Mouse (Mus musculus) CH12.LX (cell line): ENCODE results near the gene Hba-x. TPM values are rescaled to one million over a fixed set of nuclear protein-coding genes. Genes with fewer than 3 reads are reported as not detected.
A peak's percentile ranks its signal among the peaks of the same experiment; 100 is the strongest.

ENCODE experiments used
- DNase-seq: peaks from one replicate; pipeline ENCODE4 v3.0.0-alpha.2; 2013; ENCODE audit errors: extremely low read depth
- H3K27ac ChIP-seq: 2 replicates; pipeline ENCODE4 v1.5.1; 2012; ENCODE audit warnings: low read depth, mild to moderate bottlenecking, control low read depth, moderate library complexity; ENCODE audit not compliant: insufficient read depth
- H3K27me3 ChIP-seq: replicated peaks from 2 replicates; pipeline ENCODE3; 2012; ENCODE audit warnings: inconsistent platforms
- H3K36me3 ChIP-seq, 2 experiments: replicated peaks in 1 of 2; 2 replicates each; pipeline versions ENCODE3 to v1.6.1; 2012; ENCODE audit warnings: inconsistent platforms in 1 of 2, low read length in 1 of 2, mild to moderate bottlenecking in 1 of 2, mixed read lengths in 1 of 2, moderate library complexity in 1 of 2; ENCODE audit not compliant: control insufficient read depth in 1 of 2, insufficient read depth in 1 of 2
- H3K4me1 ChIP-seq, 2 experiments: 2 replicates each; pipeline ENCODE4 v1.6.1; 2012; ENCODE audit warnings: inconsistent platforms in 1 of 2, moderate library complexity in 1 of 2; ENCODE audit not compliant: insufficient read depth in 2 of 2, control insufficient read depth in 1 of 2
- H3K4me2 ChIP-seq: 2 replicates; pipeline ENCODE4 v1.6.1; 2012; ENCODE audit warnings: low read depth, mild to moderate bottlenecking, control low read depth; ENCODE audit not compliant: poor library complexity, insufficient read depth, severe bottlenecking
- H3K4me3 ChIP-seq, 3 experiments: fragments of 150-350 bp in 1 of 3; sonication (generic) in 1 of 3; replicated peaks in 1 of 3; 2 replicates each; pipeline versions ENCODE3 to v1.5.1; 2011 to 2012; ENCODE audit warnings: low read depth in 2 of 3, low read length in 2 of 3, mild to moderate bottlenecking in 2 of 3, moderate library complexity in 2 of 3, control low read depth in 1 of 3, improper control_type of control experiment in 1 of 3, inconsistent platforms in 1 of 3, mixed read lengths in 1 of 3; ENCODE audit not compliant: poor library complexity in 1 of 3
- H3K79me2 ChIP-seq: replicated peaks from 2 replicates; pipeline ENCODE4 v1.6.1; 2012; ENCODE audit warnings: mild to moderate bottlenecking, moderate library complexity; ENCODE audit not compliant: control insufficient read depth, poor library complexity, insufficient read depth, severe bottlenecking; ENCODE audit errors: extremely low read depth
- H3K9ac ChIP-seq: 2 replicates; pipeline ENCODE4 v1.6.1; 2012; ENCODE audit warnings: low read depth, mild to moderate bottlenecking, control low read depth, moderate library complexity; ENCODE audit not compliant: insufficient read depth
- H3K9me3 ChIP-seq: replicated peaks from 2 replicates; pipeline ENCODE3; 2012; ENCODE audit warnings: low read length, inconsistent platforms, mixed read lengths
- CTCF ChIP-seq, 2 experiments: IDR thresholded peaks in 1 of 2; conservative IDR thresholded peaks in 1 of 2; 2 replicates each; pipeline ENCODE4 v1.5.1; 2011 to 2012; ENCODE audit warnings: low read depth in 2 of 2, low read length in 2 of 2, improper control_type of control experiment in 1 of 2, inconsistent platforms in 1 of 2, mild to moderate bottlenecking in 1 of 2, moderate library complexity in 1 of 2
- E2F4 ChIP-seq: IDR thresholded peaks from 2 replicates; pipeline ENCODE4 v1.6.1; 2011; ENCODE audit warnings: low read depth, low read length, improper control_type of control experiment; ENCODE audit not compliant: insufficient replicate concordance
- HCFC1 ChIP-seq: IDR thresholded peaks from 2 replicates; pipeline ENCODE4 v1.6.1; 2012; ENCODE audit warnings: low read depth, mild to moderate bottlenecking, inconsistent platforms, low read length, improper control_type of control experiment
- IRF4 ChIP-seq: IDR thresholded peaks from 2 replicates; pipeline ENCODE4 v1.6.1; 2014; ENCODE audit warnings: low read depth, mild to moderate bottlenecking, inconsistent platforms, low read length, improper control_type of control experiment
- JUND ChIP-seq: conservative IDR thresholded peaks from 2 replicates; pipeline ENCODE4 v1.6.1; 2011; ENCODE audit warnings: low read depth, low read length, improper control_type of control experiment
- KAT2A ChIP-seq: IDR thresholded peaks from 2 replicates; pipeline ENCODE4 v1.6.1; 2012; ENCODE audit warnings: low read length, improper control_type of control experiment, inconsistent platforms; ENCODE audit not compliant: insufficient replicate concordance
- MAFK ChIP-seq: IDR thresholded peaks from 2 replicates; pipeline ENCODE4 v1.6.1; 2011; ENCODE audit warnings: low read length, improper control_type of control experiment; ENCODE audit not compliant: insufficient replicate concordance
- MAZ ChIP-seq: IDR thresholded peaks from 2 replicates; pipeline ENCODE4 v1.6.1; 2012; ENCODE audit warnings: low read depth, mild to moderate bottlenecking, inconsistent platforms, low read length, improper control_type of control experiment, moderate library complexity
- MEF2A ChIP-seq: IDR thresholded peaks from 2 replicates; pipeline ENCODE4 v1.6.1; 2014; ENCODE audit warnings: low read depth, mild to moderate bottlenecking, inconsistent platforms, low read length, improper control_type of control experiment, borderline replicate concordance
- MXI1 ChIP-seq: IDR thresholded peaks from 2 replicates; pipeline ENCODE4 v1.6.1; 2011; ENCODE audit warnings: mild to moderate bottlenecking, low read depth, low read length, improper control_type of control experiment
- NRF1 ChIP-seq: IDR thresholded peaks from 2 replicates; pipeline ENCODE4 v1.6.1; 2014; ENCODE audit warnings: low read depth, mild to moderate bottlenecking, inconsistent platforms, low read length, improper control_type of control experiment, moderate library complexity
- POLR2A ChIP-seq: IDR thresholded peaks from 2 replicates; pipeline ENCODE4 v1.6.1; 2011; ENCODE audit warnings: low read depth, mild to moderate bottlenecking, improper control_type of control experiment, low read length
- POLR2AphosphoS2 ChIP-seq: IDR thresholded peaks from 2 replicates; pipeline ENCODE4 v1.6.1; 2011; ENCODE audit warnings: low read depth, low read length, improper control_type of control experiment
- RAD21 ChIP-seq: IDR thresholded peaks from 2 replicates; pipeline ENCODE4 v1.6.1; 2011; ENCODE audit warnings: low read depth, mild to moderate bottlenecking, low read length, improper control_type of control experiment, moderate library complexity
- RCOR1 ChIP-seq: conservative IDR thresholded peaks from 2 replicates; pipeline ENCODE4 v1.6.1; 2012; ENCODE audit warnings: low read depth, mild to moderate bottlenecking, inconsistent platforms, low read length, improper control_type of control experiment
- SIN3A ChIP-seq: IDR thresholded peaks from 2 replicates; pipeline ENCODE4 v1.6.1; 2012; ENCODE audit warnings: low read length, improper control_type of control experiment, inconsistent platforms
- SMC3 ChIP-seq: IDR thresholded peaks from 2 replicates; pipeline ENCODE4 v1.6.1; 2011; ENCODE audit warnings: low read depth, low read length, improper control_type of control experiment
- TCF12 ChIP-seq: IDR thresholded peaks from 2 replicates; pipeline ENCODE4 v1.6.1; 2014; ENCODE audit warnings: low read depth, mild to moderate bottlenecking, inconsistent platforms, low read length, improper control_type of control experiment
- UBTF ChIP-seq: IDR thresholded peaks from 2 replicates; pipeline ENCODE4 v1.6.1; 2012; ENCODE audit warnings: low read depth, mild to moderate bottlenecking, inconsistent platforms, low read length, improper control_type of control experiment, moderate library complexity
- USF2 ChIP-seq: conservative IDR thresholded peaks from 2 replicates; pipeline ENCODE4 v1.6.1; 2011; ENCODE audit warnings: low read depth, low read length, improper control_type of control experiment
- ZC3H11A ChIP-seq: IDR thresholded peaks from 2 replicates; pipeline ENCODE4 v1.6.1; 2012; ENCODE audit warnings: low read depth, mild to moderate bottlenecking, inconsistent platforms, low read length, improper control_type of control experiment
- ZKSCAN1 ChIP-seq: IDR thresholded peaks from 2 replicates; pipeline ENCODE4 v1.6.1; 2012; ENCODE audit warnings: low read depth, inconsistent platforms, low read length, improper control_type of control experiment, borderline replicate concordance
- ZMIZ1 ChIP-seq: IDR thresholded peaks from 2 replicates; pipeline ENCODE4 v1.6.1; 2012; ENCODE audit warnings: low read depth, mild to moderate bottlenecking, inconsistent platforms, low read length, improper control_type of control experiment
- ZNF384 ChIP-seq: IDR thresholded peaks from 2 replicates; pipeline ENCODE4 v1.6.1; 2012; ENCODE audit warnings: low read depth, low read length, improper control_type of control experiment, inconsistent platforms
- dilution Hi-C: fragments of 300-500 bp; cut with MboI; formaldehyde crosslinking; loops from 2 replicates; pipeline ENCODE4 v1.14.3; 2020; ENCODE audit warnings: low sequenced_read_pairs; ENCODE audit not compliant: extremely low pct_unique_long_range_greater_than_20kb, extremely low pct_ligation_motif_present
- in situ Hi-C: fragments of 300-500 bp; cut with MboI; formaldehyde crosslinking; loops from 3 replicates; pipeline ENCODE4 v1.14.3; 2019; ENCODE audit warnings: low sequenced_read_pairs, low pct_ligation_motif_present, low pct_unique_long_range_greater_than_20kb, mixed read lengths
- polyA plus RNA-seq: library from polyadenylated mRNA; unstranded; fragments of >175 nt; gene quantifications from 2 replicates; pipeline ENCODE4 v1.2.1, GENCODE M21; 2012; ENCODE audit warnings: low read depth; ENCODE audit not compliant: insufficient read length
- total RNA-seq, 2 experiments: library from RNA; depleted of rRNA; stranded (reverse); fragments of 300-350 nt in 1 of 2; fragments of >200 nt in 1 of 2; gene quantifications; 2 replicates each; pipeline ENCODE4 v1.2.3; 2012 to 2014

The Hba-x gene
- total and polyA plus RNA-seq, 3 experiments: not detected

- Histone ChIP-seq H3K4me1 (peaks cover 0 to 48% of the 10 kb centered on the region in 2 experiments; a peak in 2 of 4 replicates), H3K79me2 (no peaks in the 10 kb centered on the region), H3K36me3 (peaks cover 68 to 97% of the 10 kb centered on the region in 2 experiments), H3K4me2 (no peak overlapping the region), H3K4me3 (no peak overlapping the region), H3K27ac (no peak overlapping the region), H3K9ac (no peak overlapping the region), H3K27me3 (no peaks in the 10 kb centered on the region), H3K9me3 (no peaks in the 10 kb centered on the region)
- in situ Hi-C loops (no loop called here), dilution Hi-C loops (no loop called here)
- TF ChIP-seq ZMIZ1: no peak
- no peak for TF ChIP-seq NRF1
- no peak for TF ChIP-seq MXI1
- TF ChIP-seq HCFC1: no peak
- TF ChIP-seq USF2: no peak
- no peak for TF ChIP-seq RCOR1
- no peak for TF ChIP-seq SIN3A
- DNase-seq: no peak
These were observed 30.6 kb upstream of the Hba-x start for GRCm38 (mm10) chr11:32245614-32246013.

DNA sequence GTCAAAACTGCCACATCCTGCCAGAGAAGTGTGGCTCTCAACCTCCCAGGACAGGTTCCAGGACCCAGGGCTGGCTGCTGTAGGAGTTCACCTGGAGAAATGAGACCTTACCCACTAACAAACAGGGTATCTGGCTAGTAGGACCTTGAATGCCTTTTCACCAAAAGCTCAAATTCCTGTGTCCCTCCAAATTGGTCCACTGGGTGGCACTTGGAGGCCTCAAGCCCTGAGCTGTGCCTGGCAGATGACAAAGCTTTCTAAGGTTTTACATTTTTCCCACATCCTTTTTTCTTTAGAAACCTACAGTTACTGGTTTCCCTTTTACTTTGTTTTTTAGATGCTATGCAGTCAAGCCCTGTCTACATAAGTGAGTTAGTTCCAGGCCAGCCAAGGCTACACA, 29.1 kb upstream of the Hba-x start:
- Histone ChIP-seq H3K9ac (no peak overlapping the region), H3K9me3 (no peaks in the 10 kb centered on the region), H3K27ac (no peak overlapping the region), H3K4me3 (no peak overlapping the region), H3K36me3 (peaks cover 69 to 97% of the 10 kb centered on the region in 2 experiments), H3K4me1 (peaks cover 0 to 57% of the 10 kb centered on the region in 2 experiments; a peak in 2 of 4 replicates), H3K27me3 (no peaks in the 10 kb centered on the region), H3K79me2 (no peaks in the 10 kb centered on the region), H3K4me2 (no peak overlapping the region)
- no peak for DNase-seq
- dilution Hi-C loops: no loop called here
- TF ChIP-seq IRF4 (peak; percentile 41; the same call in 1 of the 2 replicates), KAT2A (no peak), CTCF (conservative IDR thresholded peaks at IDR 0.05 in 1 of 2, IDR thresholded peaks at IDR 0.05 in 1 of 2; ENCODE audit: low read depth in 2 of 2, low read length in 2 of 2) (peak; percentile 43 to 78), RAD21 (peak; percentile 70), SMC3 (peak; percentile 80)
- in situ Hi-C loops: no loop called here

- Histone ChIP-seq H3K4me1 (peaks cover 0 to 52% of the 10 kb centered on the region in 2 experiments; a peak in 2 of 4 replicates), H3K9me3 (no peaks in the 10 kb centered on the region), H3K36me3 (peaks cover 67 to 97% of the 10 kb centered on the region in 2 experiments), H3K27me3 (no peaks in the 10 kb centered on the region), H3K9ac (no peak overlapping the region), H3K4me2 (no peak overlapping the region), H3K27ac (no peak overlapping the region), H3K4me3 (no peak overlapping the region), H3K79me2 (no peaks in the 10 kb centered on the region)
- DNase-seq: no peak
- in situ Hi-C loops: no loop called here
- dilution Hi-C loops: no loop called here
- no peak for TF ChIP-seq RAD21
- no peak for TF ChIP-seq ZMIZ1
- TF ChIP-seq TCF12: no peak
- no peak for TF ChIP-seq UBTF
- TF ChIP-seq ZC3H11A: no peak
- TF ChIP-seq POLR2A: no peak
- no peak for TF ChIP-seq NRF1
- TF ChIP-seq MAZ: no peak
- TF ChIP-seq MXI1: no peak
- TF ChIP-seq MEF2A: no peak
- no peak for TF ChIP-seq E2F4
- no peak for TF ChIP-seq SIN3A
- TF ChIP-seq ZNF384: no peak
- no peak for TF ChIP-seq JUND
- no peak for TF ChIP-seq MAFK
- no peak for TF ChIP-seq HCFC1
- no peak for TF ChIP-seq SMC3
- no peak for TF ChIP-seq CTCF (conservative IDR thresholded peaks at IDR 0.05 in 1 of 2, IDR thresholded peaks at IDR 0.05 in 1 of 2; ENCODE audit: low read depth in 2 of 2, low read length in 2 of 2)
- no peak for TF ChIP-seq POLR2AphosphoS2
- no peak for TF ChIP-seq ZKSCAN1
These were observed 27.9 kb upstream of the Hba-x start for GRCm38 (mm10) chr11:32248350-32248749.
